Mouse (Mus musculus) adrenal gland, postnatal 10 days (tissue): Measurements from ENCODE around the gene Fam184a. TPM values are rescaled to one million over a fixed set of nuclear protein-coding genes. Genes with fewer than 3 reads are reported as not detected.

Source experiments
- DNase-seq: peaks from one replicate; pipeline ENCODE4 v3.0.0; 2021; ENCODE audit warnings: mixed read lengths
- long read RNA-seq, 2 experiments: library from polyadenylated mRNA; stranded (forward); transcript quantifications; one replicate each; pipeline ENCODE4 v2.0.0; 2021
- total RNA-seq, 2 experiments: library from RNA; stranded (reverse); gene quantifications; 2 replicates each; pipeline ENCODE4 v1.2.3; 2021

The Fam184a gene
- total RNA-seq: 1 to 10 TPM; 2.2 to 2.9 TPM
- long read RNA-seq, experiment 1, partial matches to known transcripts: 1 of 2 reads
- long read RNA-seq, experiment 1, other reads (novel, unspliced or antisense): 1 of 2 reads
- long read RNA-seq, experiment 2: 0 reads

DNA sequence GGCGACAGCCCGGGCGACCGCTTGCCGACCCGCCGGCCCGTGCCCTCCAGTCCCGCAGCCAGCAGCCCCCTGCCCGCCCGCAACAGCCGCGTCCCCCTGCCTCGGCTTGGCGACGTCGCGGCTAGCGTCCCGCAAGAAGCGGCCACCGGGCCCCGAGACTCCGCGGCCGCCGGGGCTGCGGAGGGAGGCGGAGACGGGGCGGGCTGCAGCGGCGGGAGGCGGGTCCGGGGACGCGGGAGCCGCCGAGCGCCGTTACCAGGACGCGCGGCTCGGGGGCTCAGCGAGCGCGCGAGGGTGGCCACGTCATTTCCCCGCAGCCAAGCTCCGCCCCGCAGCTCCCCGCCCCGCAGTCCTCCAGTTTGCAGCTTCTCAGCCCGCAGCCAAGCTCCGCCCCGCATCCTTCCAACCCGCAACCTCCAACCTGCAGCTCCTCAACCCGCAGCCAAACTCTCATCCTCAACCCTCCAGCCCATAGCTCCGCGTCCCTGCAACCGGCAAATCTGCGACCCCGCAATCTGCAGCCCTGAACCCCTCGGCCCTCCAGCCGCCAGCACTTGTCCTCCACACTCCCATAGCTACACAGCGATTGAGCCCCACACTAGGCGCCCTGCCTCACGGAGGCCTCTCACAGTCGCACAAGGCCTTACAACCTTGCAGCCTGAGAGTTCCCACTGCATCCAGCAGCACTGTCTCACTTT, at the start of gene Fam184a:
Gene Fam184a, minus strand, starts transcription at position 169 of the 698 bp plus-strand sequence.
- DNase-seq: peak; percentile 74

DNA sequence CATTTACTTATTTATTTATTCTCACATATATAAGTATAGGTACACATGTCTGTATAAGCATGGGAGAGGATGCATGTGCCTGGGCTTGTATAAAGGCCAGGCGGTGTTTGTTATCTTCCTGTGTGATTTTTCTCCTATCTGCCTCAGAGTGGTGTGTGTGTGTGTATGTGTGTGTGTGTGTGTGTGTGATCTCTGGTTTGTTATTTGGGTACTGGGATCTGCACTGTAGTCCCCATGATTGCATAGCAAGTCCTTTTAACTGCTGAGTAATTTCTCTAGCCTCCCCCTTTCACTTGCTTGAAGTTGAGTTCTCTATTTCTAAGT, 45.3 kb upstream of the Fam184a start:
- DNase-seq: no peak

DNA sequence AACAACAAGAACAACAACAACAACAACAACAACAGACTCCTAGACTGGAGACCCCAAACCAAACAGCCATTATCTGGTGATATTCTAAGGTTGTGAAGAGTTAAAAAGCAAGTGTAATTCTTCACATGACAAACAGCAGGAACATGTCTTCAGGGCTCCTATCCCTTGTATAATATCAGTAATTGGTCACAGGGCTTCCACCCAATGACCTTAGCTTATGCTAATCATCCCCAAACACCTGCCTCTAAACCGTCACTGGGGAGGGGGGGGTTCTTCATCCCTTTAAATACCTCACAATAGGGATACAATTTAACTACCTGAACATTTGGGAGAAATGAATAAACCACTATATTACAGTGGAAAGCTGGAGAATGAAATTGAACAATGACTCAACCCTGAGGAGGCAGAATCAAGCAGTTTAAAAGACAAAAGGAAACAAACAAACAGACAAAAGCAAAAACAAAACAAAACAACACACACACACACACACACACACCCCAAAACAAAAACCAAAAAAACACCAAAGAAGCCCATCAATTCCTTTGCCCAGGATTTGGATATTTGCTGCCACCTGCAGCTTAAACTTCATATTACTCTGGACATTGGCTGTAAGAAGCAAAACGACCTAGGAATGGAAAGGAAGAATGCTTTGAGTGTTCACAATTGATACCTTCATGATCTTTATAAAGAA, 44.8 kb upstream of the Fam184a start:
- peak; percentile 22 for DNase-seq

DNA sequence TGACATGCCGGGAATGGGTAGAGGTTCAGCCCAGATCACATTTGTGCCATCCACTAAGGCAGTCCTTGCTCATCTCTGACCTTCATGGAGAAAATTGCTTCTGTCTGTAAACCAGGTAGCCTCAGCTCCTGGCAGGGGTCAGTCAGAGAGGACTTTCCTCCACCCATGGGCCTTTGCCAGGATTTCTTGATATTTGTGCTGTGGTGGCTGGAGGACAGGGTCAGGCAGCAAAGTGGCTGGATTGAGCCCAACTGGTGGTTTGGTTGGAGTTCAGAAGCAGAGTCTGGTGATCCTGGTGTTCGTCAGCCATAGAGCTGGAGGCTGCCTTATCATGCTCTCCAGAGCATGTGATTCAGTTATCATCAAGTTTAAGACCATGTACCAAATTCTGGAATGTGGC, 40.4 kb upstream of the Fam184a start:
- DNase-seq: no peak

DNA sequence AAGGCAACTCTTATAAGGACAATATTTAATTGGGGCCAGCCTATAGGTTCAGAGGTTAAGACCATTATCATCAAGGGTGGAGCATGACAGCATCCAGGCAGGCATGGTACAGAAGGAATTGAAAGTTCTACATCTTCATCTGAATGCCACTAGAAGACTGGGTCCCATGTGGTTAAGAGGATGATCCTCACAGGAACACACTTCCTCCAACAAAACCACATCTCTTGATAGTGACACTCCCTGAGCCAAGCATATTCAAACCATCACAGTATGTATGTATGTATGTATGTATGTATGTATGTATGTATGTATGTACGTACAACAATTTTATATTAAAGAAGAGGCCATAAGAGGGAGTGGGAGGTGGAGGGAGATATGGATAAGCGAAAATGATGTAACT, 25.7 kb upstream of the Fam184a start:
- DNase-seq: no peak

DNA sequence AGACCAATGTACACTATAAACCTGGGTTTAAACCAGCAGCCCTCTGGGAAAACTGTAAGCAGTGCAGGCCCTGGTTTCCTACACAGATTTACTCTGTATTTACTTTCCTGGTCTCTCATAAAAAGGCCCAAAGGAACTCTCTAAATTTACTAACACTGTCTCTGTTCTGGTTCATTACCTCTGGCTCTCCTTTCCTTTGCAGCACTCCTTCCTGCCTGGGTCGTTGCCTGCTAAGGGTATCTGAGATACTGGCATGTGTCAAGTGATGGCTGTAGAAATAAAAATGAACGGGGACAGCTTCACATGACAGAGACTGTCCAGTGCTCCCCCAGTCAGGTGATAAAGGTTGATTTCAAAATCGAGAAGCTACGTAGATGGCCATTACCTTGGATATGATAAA, 21.8 kb upstream of the Fam184a start:
- no peak for DNase-seq

DNA sequence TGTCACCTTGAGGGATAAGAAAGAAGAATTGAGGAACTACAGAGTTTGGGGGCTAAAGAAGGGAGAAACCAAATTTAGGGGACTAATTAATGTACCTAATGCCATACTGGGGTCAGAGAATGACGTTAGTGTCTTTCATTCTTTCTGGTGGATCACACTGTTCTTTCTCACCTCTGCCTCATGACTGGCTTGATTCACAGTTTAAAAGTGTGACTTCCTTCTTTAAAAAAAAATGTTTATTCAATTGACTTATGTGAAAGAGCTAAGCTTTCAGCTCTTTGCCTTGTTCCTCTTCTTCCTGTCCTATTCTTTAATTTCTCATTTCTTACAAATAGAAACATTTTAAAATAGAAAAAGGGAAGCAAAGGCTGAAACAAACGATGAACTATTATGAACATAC, 20.6 kb upstream of the Fam184a start:
- DNase-seq: no peak

DNA sequence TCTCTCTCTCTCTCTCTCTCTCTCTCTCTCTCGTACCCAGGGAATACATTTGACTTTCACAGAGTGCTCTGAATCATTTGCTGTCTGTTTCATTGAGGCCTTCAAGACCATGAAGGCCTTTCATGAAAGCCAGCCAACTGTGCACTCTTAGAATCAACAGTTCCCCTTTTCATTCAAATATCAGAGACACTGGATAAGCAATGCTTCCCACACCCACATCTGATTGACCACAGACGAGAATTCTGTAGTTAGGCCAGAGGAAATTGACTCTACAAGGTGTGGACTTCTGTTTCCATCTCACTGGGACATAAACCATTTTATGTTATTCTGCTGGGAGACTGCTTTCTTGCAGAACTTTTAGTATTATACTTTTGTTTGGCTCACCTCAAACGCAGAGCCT, 17.8 kb upstream of the Fam184a start:
- no peak for DNase-seq

DNA sequence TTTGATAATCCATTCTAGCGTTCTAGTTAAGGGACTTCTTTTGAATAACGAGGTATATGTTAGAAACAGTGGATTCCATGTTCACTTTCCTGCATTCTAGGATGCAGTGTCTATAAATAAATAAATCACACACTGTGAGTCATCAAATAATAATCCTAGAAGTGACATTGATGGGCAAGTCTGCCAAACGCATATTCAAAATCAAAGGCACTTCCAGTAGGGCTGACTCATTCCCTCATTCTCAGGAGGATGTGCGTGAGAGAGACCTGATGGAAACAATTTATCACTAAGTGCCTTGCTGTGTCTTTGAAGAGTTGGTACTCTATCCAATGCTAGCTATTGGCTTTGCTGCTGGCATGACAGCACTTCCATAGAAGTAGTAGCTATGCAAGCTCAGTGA, 14.5 kb upstream of the Fam184a start:
- no peak for DNase-seq

DNA sequence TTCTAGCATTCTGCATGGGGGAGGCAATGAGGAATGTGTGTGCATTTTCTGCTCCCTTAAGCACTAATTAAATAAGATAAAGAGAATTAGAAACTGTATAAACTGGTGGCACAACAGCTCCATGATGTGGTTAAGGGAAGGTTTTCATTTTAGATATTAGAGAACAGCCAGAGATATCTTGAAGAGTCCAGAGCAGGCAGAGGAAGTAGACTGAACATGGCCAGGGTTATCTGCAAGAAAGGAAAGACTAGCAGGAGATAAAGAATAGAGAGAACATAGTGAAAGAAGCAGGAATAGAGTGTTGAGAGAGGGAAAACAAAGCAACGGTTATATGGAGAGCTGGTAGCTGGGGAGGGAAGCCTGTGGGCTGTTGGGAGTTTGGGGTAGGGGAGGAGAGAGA, 1.8 kb upstream of the Fam184a start:
- DNase-seq: no peak

DNA sequence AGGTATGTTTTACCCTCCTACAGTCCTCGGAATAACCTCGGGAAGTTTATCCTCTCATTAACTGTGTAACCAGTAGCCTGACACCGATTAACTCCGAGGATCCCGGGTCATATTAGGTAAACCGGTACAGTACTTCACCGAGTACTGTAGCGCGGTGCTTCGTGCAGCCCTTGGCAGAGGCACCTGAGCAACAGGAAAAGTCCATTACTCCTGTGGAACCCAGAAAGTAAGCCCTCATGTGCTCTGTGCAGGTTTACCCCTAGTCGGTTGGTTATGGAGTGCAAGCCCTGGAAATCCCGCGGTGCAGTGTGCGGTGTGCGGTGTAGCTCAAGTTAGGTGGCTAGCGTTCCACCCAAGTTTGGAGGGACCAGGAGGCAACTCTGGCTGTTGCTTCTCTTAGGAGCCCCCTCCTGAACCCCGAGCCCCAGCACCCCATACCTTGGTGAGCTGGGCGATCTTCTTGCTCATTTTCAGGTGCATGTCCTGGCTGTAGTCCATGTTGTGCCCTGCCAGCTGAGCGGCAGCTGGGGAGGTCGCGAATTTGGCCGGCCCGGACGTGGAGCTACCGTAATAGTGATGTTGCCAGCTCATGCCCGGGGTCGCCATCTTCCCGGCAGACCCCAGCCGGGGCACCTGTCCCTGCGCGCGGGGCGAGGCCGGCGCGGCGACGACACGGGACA, 508 bp downstream of the Fam184a start:
- DNase-seq: no peak

DNA sequence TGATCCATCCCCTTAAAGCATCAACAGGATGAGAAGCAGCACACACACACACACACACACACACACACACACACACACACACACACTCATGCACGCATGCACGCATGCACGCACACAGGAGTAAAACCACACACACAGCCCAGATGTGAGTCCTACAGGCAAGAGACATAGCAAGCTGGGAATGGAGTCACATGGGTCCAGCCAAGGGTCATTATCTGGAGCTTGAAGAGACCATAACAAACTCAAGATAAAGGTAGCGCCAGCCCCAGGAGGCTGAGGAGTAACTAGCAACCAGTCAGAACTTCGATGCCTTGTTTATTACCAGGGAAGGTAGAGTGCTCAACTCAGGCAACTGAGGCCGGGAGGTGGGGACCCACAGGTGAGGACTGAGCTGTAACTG, 4.9 kb downstream of the Fam184a start:
- no peak for DNase-seq

DNA sequence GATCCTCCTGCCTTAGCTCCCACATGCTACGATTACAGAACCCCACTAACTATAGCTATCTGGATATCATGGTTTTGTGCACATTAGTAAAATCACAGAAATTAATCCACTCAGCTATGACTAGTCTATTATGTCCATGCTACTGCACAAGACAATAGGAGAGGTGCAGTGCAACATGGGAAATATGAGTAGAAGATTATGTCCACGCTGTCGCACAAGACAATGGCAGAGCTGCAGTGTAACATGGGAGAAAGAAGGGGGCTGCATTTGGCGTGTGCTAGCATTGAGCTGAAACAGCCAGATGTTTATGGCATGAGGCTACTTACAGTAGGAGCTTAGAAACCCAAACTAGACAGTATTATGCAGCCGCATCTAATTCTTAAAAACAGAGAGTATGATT, 8.0 kb downstream of the Fam184a start:
- DNase-seq: no peak

DNA sequence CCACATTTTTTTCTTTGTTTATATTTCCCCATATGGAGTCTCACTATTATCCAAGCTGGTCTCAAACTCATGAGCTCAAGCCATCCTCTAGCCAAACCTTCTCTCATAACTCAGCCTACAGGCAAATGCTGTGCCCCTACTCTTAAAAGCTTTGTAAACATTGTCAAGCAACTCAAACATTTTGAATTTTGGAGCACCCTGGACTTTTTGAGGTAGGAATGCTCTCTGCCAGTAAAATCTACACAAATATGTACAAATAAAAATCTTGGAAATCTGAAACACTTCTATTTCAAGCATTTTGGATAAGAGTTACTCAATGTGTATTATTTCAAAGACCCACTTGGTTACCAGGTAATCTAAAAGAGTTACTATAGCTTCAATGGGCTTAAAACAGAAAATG, 10.9 kb downstream of the Fam184a start:
- DNase-seq: no peak

DNA sequence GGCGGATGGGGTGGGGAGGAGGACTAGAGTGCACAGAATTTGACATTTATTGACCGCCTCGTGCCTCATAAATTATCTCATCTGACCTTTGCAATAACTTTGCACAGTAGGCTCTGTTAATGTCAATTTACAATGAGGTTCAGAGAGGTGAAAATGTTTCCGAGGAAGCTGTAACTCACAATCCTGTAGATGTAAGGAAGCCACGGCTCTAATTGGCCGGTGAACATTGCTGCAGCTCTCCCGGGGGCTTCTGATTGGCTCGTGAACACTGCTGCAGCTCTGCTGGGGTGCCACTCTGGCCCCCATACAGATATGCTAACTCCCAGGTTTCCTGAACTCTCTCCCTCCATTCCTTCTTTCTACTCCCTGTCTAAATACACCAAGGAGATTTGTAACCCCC, 12.1 kb downstream of the Fam184a start:
- DNase-seq: no peak

DNA sequence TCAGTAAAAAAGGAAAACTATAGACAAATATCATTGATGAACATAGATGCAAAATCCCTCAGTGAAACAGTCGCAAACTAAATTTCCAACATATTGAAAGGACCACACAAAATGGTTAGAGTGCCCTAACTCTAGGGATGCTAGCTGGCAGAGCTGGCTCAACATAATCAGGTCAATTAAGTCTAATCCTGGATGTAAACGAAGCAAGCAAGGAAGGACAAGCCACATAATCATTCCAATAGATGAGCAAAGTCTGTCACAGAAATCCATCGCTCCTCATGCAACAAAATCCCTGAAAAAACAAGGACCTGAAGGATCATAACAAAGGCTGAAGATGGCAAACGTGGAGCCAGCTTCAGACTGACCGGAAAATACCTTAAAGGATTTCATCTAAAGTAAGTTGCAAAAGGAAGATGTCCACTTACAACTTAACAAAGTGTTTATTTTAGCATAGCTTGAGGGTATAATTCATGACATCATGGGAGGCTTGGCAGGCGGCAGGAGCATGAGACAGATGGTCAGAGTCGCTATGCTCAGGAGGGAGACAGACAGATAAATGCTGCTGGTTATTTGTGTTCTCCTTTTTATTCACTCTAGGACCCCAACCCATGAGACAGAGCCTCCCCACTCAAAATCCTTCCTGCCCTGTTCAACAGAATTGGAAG, 15.6 kb downstream of the Fam184a start:
- no peak for DNase-seq

DNA sequence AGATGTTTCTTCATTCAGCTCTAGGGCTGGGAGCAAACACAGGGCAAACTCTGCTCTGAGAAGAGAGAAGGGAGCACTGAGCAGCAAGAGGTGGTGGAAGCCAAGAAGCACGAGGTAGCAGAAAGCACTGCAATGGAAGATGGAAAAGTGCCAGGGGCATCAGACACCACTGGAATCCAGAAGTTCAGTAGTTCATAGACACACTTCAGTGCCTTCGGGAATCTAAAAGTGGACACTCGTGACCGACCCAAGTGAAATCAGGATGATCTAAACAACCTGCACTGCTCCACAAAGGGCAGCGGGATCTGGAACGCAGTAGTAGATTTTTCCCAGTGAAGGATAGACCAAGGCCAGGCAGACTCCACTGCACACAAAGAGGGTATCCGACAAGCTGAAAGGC, 18.6 kb downstream of the Fam184a start:
- no peak for DNase-seq

DNA sequence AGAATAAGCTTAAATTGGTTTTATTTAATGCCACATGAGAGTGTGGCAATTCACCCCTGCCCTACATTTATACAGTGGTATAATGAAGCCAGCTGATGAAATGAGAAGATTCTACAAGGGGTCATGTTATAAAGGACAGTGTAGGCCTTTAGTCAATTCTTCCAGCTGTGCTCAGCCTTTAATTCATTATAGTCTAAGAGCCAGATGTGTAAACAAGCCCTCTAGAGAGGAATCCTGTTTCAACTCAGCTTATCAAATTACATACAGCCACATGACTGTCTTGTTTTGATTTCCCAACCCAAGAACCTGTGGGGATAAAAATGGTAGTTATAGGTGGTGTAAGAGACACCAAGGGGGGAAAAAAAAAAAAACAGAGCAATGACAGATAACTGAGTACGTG, 22.0 kb downstream of the Fam184a start:
- no peak for DNase-seq

DNA sequence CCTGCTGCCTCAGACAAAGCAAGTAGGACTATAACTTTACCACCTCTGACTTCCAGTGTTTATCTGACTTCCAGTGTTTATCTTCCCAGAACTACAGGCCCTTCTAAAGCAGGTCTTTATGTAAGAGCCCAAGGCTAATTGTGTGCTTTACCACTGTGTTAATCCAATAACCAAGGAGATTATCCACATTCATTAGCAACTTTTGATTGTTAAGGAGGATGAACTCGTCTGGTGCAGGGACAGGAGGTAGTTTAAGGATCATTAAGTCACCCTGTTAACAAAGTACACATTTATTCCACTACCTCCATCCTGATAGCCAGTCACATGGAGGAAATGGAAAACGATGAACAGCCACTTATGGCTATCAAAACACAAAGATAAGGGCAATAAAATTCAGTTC, 25.6 kb downstream of the Fam184a start:
- no peak for DNase-seq

DNA sequence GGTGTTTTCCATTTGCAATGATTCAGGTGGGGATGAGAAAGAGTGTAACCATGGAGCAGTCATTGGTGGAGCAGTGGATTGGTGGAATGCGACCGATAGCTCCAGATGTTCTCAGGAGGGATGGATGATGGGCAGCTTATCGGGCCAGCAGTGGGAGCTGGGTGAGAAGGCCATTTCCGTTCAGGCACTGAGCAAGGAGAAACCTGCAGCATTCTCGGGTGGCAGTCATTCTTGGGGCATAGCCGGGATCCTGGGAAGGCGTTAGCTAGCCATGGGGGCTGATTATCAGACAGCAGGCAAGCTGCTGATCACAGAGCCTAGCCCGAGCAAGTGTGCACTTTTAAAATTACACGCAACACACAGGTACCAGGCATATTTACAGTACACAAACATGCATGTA, 46.4 kb downstream of the Fam184a start:
- no peak for DNase-seq

DNA sequence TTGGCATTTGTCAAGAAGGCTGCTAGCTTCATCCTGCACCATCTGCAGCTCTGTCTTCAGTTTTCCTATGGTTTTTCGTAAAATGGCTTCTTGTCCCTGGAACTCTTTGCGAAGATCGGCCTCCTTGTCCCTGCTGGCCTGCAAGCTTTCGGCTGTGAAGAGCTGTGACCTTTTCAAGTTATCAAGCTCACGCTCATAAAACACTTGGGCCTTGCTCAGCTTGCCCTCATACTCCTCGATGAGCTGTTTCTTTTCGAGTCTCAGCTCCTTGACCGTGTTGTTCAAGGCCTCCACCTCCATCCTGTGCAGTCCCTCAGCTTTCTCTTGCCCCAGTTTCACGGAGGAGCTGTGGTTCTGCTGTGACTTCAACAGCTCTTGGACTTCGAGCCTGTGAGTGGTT, 52.4 kb downstream of the Fam184a start:
- no peak for DNase-seq

DNA sequence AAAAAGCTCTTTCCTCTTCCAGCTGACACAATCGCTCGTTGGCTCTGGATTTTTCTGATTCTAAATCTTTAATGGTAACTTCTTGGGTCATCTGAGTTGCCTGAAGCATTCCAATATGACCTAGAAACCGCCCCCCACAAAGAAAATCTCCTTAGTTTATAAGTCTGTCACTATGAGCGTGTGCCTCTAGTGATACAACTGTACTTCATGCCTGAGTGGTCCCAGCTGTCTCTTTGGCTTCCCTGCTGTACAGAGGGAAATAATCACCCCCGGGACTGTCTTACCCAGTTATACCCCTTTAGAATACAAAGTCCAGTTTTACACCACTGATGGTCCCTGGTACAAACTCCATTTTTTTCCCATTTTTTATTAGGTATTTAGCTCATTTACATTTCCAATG, 56.2 kb downstream of the Fam184a start:
- DNase-seq: no peak

DNA sequence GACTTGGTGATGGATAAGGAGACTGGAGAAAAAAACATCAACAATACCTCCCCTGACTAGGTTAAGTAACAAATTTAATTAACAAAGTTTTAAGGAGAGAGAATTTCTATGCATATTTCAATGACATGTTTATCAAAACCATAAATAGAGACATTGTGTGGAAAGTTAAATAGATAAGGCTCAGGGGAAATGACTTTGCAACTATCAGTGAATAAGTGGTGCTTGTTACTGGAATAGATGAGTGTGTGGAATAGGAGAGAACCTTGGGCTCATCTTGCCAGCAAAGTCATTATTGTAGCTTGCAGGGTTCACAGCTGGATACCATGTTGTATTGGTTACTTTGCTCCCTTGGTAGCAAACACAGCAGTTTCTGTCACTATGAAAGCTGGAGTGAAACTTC, 59.7 kb downstream of the Fam184a start:
- DNase-seq: no peak
